Mouse (Mus musculus): ENCODE data around the gene Gon7. TPM values are rescaled to one million over a fixed set of nuclear protein-coding genes. Genes with fewer than 3 reads are reported as not detected.

Gon7 gene
- total RNA-seq, 2 experiments from 2014 or later: 6.7 to 7.4 TPM

GRCm38 (mm10) chr12:102705906-102706640 is 51.5 kb downstream of the Gon7 start:
- no peak for DNase-seq

GRCm38 (mm10) chr12:102705216-102705871 is 52.3 kb downstream of the Gon7 start:
- peak; percentile 96 for DNase-seq

- DNase-seq: peak; percentile 67
Measured at GRCm38 (mm10) chr12:102704457-102705198, 53.0 kb downstream of the Gon7 start, which contains the start of gene Itpk1. Gene Itpk1, minus strand, starts transcription at chr12:102704930.

- no peak for DNase-seq
Measured at GRCm38 (mm10) chr12:102703921-102704408, 53.6 kb downstream of the Gon7 start.

- DNase-seq: no peak
Measured at GRCm38 (mm10) chr12:102703441-102703840, 54.2 kb downstream of the Gon7 start.

Other genes starting within 250 kb of the Gon7 start
- under 1 TPM; 0.21 to 0.36 TPM for gene Chga, start 202.8 kb downstream of the Gon7 start, total RNA-seq (2021)
- gene Itpk1, start 52.9 kb downstream of the Gon7 start, total RNA-seq (2021): 1 to 10 TPM; 5.6 to 6.0 TPM
- gene Moap1, start 14.1 kb downstream of the Gon7 start, total RNA-seq (2021): 1 to 10 TPM; 6.4 to 6.8 TPM
- gene Tmem251, start 14.0 kb downstream of the Gon7 start, total RNA-seq (2021): 1 to 10 TPM; 2.3 to 2.7 TPM
- gene Gm28051, start within 50 bp of the Gon7 start, total RNA-seq (2021): not detected
- 10 to 100 TPM; 15.2 to 17.7 TPM for gene Ubr7, start 164 bp upstream of the Gon7 start, total RNA-seq (2021)
- 1 to 10 TPM; 3.4 to 3.5 TPM for gene Gm20604, start 869 bp upstream of the Gon7 start, total RNA-seq (2021)
- 10 to 100 TPM; 18.6 to 25.3 TPM for gene Btbd7, start 120.7 kb upstream of the Gon7 start, total RNA-seq (2021)
- not detected for gene Cox8c, start 141.5 kb upstream of the Gon7 start, total RNA-seq (2021)
- under 1 TPM; 0.12 to 0.16 TPM for gene Unc79, start 191.1 kb upstream of the Gon7 start, total RNA-seq (2021)

Data from gastrocnemius, postnatal 10 days (tissue).